Mouse (Mus musculus) kidney, postnatal 4 days (tissue): ENCODE measurements at regions not wholly inside any gene's neighbourhood (a gene's known extent, or its start where the extent isn't known, plus 50 kb on each side); places are given as distances from the start of the nearest gene placed in this dataset.
A peak's percentile ranks its signal among the peaks of the same experiment; 100 is the strongest.

ENCODE experiments used
- DNase-seq, 2 experiments: peaks; one replicate each; pipeline ENCODE4 v3.0.0; 2021; ENCODE audit warnings: mixed read lengths in 2 of 2

DNA sequence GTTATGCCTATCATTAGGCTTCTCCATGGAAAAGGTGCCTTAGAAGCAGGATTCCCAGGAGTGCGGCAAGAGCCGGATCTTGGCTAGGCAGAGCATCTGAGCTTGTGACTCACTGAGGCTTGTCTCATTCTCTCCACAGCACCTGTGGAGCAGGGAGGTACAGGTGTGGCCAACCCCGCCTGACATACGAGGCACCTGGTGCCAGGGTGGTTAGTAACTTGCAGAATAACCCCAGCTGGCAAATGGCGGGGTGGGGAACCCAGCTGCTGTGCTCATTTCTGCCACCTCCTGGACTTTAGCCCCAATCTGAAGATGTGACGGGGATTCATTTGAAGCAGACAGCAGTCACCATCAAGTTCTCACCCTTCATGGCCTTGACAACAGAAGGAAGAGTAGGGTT lies 96.2 kb downstream of the Pdgfra start:
- DNase-seq: no peak

- DNase-seq: no peak
These were observed 97.6 kb downstream of the Pdgfra start for GRCm38 (mm10) chr5:75249671-75250070.

- DNase-seq: peak; percentile 18 to 21
These were observed 101.3 kb downstream of the Pdgfra start for GRCm38 (mm10) chr5:75253349-75253748.

DNA sequence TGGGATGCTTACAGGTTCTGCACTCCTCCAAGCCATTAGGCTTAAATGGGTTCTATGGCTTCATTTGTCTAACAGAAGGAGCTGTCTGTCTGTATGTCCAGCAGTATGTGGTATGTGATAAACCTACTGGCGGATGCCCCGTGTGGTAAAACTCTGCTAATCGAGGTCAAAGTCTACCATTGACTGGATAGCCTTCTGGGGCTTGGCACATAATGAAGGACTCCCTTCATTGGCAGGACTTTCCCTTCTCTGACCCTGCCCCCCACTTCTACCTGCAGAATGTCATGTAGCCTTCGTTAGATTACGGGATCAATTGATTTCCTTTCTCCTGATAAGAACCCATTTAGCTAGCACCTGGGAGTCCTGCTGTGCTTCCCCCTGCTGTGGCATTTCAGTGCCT lies 101.7 kb downstream of the Pdgfra start:
- no peak for DNase-seq

- DNase-seq: peak; percentile 12 to 15
These were observed 104.1 kb downstream of the Pdgfra start for GRCm38 (mm10) chr5:75256186-75256585.

- no peak for DNase-seq
These were observed 105.0 kb downstream of the Pdgfra start for GRCm38 (mm10) chr5:75257067-75257466.

- DNase-seq: no peak
These were observed 108.2 kb downstream of the Pdgfra start for GRCm38 (mm10) chr5:75260247-75260646.

GRCm38 (mm10) chr5:75266111-75266676 lies 114.1 kb downstream of the Pdgfra start:
- no peak for DNase-seq

DNA sequence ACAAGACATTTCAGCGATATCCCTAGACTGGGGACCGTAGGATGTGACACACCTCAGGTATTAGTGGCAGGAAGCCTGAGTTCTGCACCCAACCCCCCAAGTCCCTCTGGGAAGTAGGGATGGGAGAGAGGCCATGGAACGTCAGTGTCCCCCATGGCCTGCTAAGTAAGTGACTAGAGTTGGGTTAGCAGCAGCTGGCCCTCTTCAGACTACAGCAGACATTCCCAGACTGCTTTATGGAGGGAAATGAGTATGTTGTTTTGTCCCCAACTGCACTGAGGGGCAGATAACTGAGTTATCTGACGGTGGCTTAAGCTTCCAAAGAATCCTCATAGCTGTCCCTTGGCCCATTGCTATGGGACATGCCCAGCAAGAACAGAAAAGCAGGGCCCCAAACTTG lies 114.8 kb downstream of the Pdgfra start:
- peak; percentile 24 to 27 for DNase-seq

- DNase-seq: no peak
These were observed 115.7 kb downstream of the Pdgfra start for GRCm38 (mm10) chr5:75267766-75268165.

GRCm38 (mm10) chr5:75278041-75278440 lies 125.9 kb downstream of the Pdgfra start:
- no peak for DNase-seq

DNA sequence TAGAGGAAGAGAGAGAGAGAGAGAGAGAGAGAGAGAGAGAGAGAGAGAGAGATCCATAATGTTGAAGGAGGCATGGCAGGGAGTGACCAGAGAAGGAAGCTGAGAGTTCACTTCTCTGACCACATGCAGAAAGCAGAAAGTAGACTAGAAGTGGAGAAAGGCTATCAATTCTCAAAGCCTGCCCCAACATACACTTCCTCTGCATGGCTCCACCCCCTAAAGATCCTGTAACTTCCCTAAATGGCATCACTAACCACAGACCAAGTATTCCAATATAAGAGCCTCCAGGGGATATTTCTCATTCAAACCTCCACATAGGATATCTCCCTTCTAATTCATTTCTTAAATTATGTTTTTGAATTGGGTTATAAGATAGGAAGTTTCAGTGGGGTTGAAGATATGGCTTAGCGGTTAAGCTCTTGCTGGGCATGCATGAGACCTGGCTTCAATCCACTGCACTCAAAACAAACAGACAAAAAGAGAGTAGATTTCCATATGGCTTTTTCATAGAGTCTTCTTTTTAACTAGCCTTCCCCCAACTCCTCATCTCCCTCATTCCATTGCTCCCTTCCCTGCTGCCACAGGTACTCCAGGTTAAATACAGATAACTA lies 127.6 kb downstream of the Pdgfra start:
- DNase-seq: no peak

GRCm38 (mm10) chr5:75280698-75281097 lies 128.6 kb downstream of the Pdgfra start:
- no peak for DNase-seq

GRCm38 (mm10) chr5:75281510-75281909 lies 129.4 kb downstream of the Pdgfra start:
- no peak for DNase-seq

- no peak for DNase-seq
These were observed 130.5 kb downstream of the Pdgfra start for GRCm38 (mm10) chr5:75282617-75283016.

DNA sequence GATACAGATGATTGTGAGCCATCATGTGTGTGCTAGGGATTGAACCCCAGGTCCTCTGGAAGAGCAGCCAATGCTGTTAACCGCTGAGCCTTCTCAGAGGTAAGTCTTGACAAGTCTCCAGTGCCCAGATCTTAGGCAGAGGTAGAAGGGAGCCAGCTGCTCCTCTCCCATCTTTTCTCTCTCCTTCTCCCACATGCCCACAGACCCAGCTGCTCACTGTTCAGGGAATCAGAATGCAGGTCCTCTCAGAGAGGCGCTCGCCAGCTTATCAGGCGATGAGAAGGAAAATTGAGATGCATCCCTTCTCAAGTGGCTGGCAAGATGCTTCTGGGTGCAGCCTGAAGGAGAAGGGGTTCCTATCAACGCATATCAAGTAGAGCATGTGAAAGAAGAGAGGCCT lies 131.7 kb downstream of the Pdgfra start:
- DNase-seq: no peak

DNA sequence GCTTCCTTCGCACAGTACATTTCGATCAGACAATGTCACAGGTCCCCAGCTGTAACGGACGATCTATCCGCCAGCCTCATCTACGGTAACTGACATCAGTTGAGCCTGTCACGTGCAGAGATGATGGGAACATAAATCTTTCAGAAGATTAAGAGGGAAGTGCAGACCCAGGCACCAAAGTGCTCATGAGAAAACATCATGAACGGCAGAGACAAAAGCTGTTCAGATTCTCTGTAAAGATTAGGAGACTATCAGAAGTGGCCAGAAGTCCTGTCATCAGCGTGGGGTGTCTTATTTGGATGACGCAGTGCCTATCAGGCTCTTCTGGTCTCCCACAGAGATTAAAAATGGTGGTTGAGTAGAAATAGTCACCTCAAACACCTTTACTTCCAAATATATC lies 133.9 kb downstream of the Pdgfra start:
- no peak for DNase-seq

DNA sequence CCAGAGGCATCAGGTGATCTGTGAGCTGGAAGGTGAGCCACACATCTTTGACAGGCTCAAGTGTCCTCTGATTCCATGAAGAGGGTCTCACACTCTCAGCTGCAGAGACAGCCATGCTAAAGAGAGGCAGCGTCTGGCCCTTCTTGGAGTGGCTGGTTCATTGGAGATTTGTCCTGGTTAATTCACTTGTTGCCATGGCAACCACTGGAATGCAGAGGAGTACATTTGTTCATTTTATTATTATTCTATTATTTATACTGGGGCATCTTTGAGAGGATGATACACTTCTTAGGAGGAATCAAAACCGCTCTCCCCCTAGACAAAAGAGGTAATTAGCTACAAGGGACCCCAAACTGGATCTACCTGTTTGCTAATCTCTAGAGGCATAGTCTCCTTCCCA lies 143.6 kb downstream of the Pdgfra start:
- no peak for DNase-seq

DNA sequence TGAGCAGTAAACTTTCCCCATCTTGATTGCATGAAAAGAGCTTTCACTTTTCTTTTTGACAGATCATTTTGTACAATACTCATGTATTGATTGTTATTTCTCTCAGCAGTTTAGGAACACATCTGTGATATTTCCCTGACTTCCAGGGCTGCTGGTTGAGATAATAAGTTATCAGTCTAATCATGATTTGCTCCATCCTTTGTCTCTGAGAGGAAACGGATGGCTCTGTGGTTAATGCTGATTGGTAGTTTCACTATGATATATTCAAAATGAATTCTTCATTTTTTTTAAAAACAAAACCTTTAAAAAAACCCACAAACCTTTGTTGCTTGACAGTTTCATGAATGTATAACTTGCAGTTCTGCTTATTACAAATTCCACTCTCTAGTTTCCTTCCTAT lies 160.8 kb downstream of the Pdgfra start:
- DNase-seq: no peak

GRCm38 (mm10) chr5:75315956-75316355 lies 163.9 kb downstream of the Pdgfra start:
- DNase-seq: no peak

GRCm38 (mm10) chr5:75320536-75320935 lies 168.4 kb downstream of the Pdgfra start:
- no peak for DNase-seq

DNA sequence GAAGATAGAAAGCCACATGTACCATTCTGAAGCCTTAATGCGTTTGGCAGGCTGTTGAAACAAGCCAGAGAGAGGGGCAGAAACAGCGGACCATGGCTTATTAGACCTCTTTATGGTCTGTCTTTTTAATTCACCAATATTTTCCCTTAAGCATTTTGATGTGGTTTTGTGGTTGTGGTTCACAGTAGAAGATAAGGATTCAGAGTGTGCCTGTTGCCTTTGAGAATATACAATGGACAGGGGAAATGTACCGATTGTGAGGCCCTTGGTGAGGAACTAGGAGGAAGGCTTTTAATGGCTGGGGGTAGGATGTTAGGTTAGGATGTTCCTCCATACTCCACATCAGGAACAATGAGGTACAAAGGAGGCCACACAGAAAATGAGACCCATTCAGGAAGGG lies 182.0 kb downstream of the Pdgfra start:
- no peak for DNase-seq

DNA sequence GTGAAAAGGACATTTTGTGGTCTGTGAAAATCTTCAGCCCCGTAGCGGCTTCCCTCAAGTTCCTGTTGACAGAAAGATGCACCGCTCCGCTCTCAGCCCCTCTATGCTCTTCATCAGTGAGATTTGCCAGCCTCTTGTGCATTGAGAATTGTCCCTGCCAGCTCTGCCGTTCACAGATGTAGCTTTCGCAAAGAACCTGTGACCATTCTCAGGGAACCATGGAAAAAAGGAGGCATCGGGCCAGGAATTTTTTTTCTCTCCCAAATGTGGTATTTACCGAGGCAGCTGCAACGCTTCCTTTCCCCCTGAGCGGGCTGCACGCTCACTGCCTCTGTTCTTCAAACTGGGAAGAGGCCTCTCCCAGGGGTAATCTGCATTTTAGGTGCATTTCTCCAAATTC lies 184.4 kb downstream of the Pdgfra start:
- DNase-seq: peak; percentile 27 to 28

DNA sequence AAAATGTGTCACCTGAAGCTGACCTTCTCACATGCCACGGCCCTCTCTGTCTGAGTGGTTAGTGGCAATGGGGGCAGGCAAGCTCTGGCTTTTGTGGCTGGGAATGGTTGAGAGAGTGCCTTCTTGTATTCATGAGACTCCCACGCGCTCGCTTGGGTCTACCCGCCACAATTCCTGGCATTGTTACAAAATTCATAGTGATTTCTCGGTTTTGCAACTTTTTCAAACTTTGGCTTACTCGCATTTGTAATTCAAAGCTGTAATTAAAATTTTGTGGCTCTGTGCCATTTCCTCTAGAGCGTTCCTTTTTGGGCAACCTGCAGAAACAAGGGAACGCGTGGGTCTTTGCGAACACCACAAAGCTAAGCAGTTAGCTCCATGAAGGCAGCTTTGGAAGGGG lies 186.3 kb downstream of the Pdgfra start:
- peak in 1 of 2 experiments; percentile 14 for DNase-seq

- DNase-seq: no peak
These were observed 190.5 kb downstream of the Pdgfra start for GRCm38 (mm10) chr5:75342599-75342998.
